In genomic region chrX:136227768-136228167, GRCm38 (mm10) we compare ENCODE assay signal across 20 mouse cellular contexts. TPM values are rescaled to one million over a fixed set of nuclear protein-coding genes. Genes with fewer than 3 reads are reported as not detected.
A peak's percentile ranks its signal among the peaks of the same experiment; 100 is the strongest.
DNase-seq lines count a peak whose midpoint lies in the region; ATAC-seq and TF ChIP-seq lines count a peak whose summit lies in the region.
"Had no signal": no experiment of that assay in that cellular context is flagged by ENCODE, and none has a peak within 500 bp of the region (broad histone marks: within the 10 kb centered on the region; RNA-seq: fewer than 3 reads in every experiment).

No protein-coding gene starts in this region.

- TF ChIP-seq CTCF in heart, postnatal 0 days (IDR thresholded peaks at IDR 0.05; ENCODE audit: low read depth): no peak
- no peak for TF ChIP-seq CTCF in brain, embryonic 14.5 days (IDR thresholded peaks at IDR 0.05; ENCODE audit: borderline replicate concordance, extremely low read depth, insufficient read depth, insufficient read length)

- H3K4me2 ChIP-seq in heart, postnatal 0 days (ENCODE audit: low read depth, low read length): 0 out of 2 replicates have a peak overlapping the region, but pooled peaks have one; percentile 9
- H3K4me2 ChIP-seq: midbrain, embryonic 13.5 days; neural tube, embryonic 15.5 days had no signal

- DNase-seq in adrenal gland, postnatal 14 days: peak; percentile 22
- DNase-seq in adrenal gland, postnatal 4 days (ENCODE audit: low spot score in 2 of 2): no peak
- DNase-seq in heart, postnatal 0 days (ENCODE audit: low spot score): no peak
- no peak for DNase-seq in heart, postnatal 25 days (ENCODE audit: low spot score)
- peak; percentile 39 for DNase-seq in kidney, postnatal 14 days
- no peak for DNase-seq in kidney, adult 11 months
- DNase-seq in brain, embryonic 14.5 days (ENCODE audit: low read depth): peak; percentile 41
- DNase-seq: cerebellum, adult 9-10 months; gastrocnemius, postnatal 36 days; right cerebral cortex, postnatal 4 days; thymus, postnatal 14 days had no signal

- H3K36me3 ChIP-seq in heart, postnatal 0 days (replicated peaks; ENCODE audit: control insufficient read depth, insufficient read depth, low read length): no peaks in the 10 kb centered on the region
- H3K36me3 ChIP-seq: midbrain, embryonic 13.5 days; neural tube, embryonic 15.5 days had no signal

- no peak overlapping the region for H3K9ac ChIP-seq in heart, postnatal 0 days (replicated peaks; ENCODE audit: low read depth, low read length)
- H3K9ac ChIP-seq: midbrain, embryonic 13.5 days; neural tube, embryonic 15.5 days had no signal

- 27% methylated on average over 5 of the region's 5 CpGs for WGBS in heart, postnatal 0 days

- intact Hi-C loops in heart, postnatal 25 days (cut with DNase I): no loop called here

- peaks cover 4% of the 10 kb centered on the region; the same call in 1 of the 2 replicates for H3K4me1 ChIP-seq in heart, postnatal 0 days (ENCODE audit: control insufficient read depth, insufficient read depth)
- H3K4me1 ChIP-seq: midbrain, embryonic 13.5 days; neural tube, embryonic 15.5 days had no signal

- TF ChIP-seq POLR2A in brain, embryonic 14.5 days (IDR thresholded peaks at IDR 0.05; ENCODE audit: borderline replicate concordance, extremely low read depth, insufficient read depth, insufficient read length, poor library complexity, severe bottlenecking): no peak

- H3K9me3 ChIP-seq in heart, postnatal 0 days (replicated peaks; ENCODE audit: control insufficient read depth, low read length): no peaks in the 10 kb centered on the region
- H3K9me3 ChIP-seq: midbrain, embryonic 13.5 days; neural tube, embryonic 15.5 days had no signal

- no peaks in the 10 kb centered on the region for H3K27me3 ChIP-seq in heart, postnatal 0 days (ENCODE audit: control insufficient read depth, insufficient read depth, low read length)
- H3K27me3 ChIP-seq: CH12.LX; neural tube, embryonic 15.5 days had no signal

- H3K4me3 ChIP-seq in heart, postnatal 0 days (ENCODE audit: low read depth, low read length): no peak overlapping the region
- H3K4me3 ChIP-seq: midbrain, embryonic 13.5 days; myocyte; neural tube, embryonic 15.5 days had no signal

- no peak for TF ChIP-seq EP300 in heart, postnatal 0 days (IDR thresholded peaks at IDR 0.05; ENCODE audit: low read depth)

- H3K27ac ChIP-seq in heart, postnatal 0 days (ENCODE audit: low read depth): no peak overlapping the region
- H3K27ac ChIP-seq: hindbrain, postnatal 0 days; macrophage; midbrain, embryonic 13.5 days; neural tube, embryonic 15.5 days had no signal

- ATAC-seq in heart, postnatal 0 days (ENCODE audit: insufficient read depth, low read depth): peak; percentile 33; the same call in 1 of the 2 replicates
- ATAC-seq: hindbrain, postnatal 0 days; midbrain, embryonic 13.5 days had no signal

RNA-seq across cellular contexts. Expression of gene Bex1, which starts 12.5 kb away (rescaled TPM):
- total RNA-seq in adrenal gland, postnatal 14 days (2021): 9.5 and 11.8 TPM in 2 replicates
- total RNA-seq in adrenal gland, postnatal 4 days (2021): 10 to 100 TPM; 37.1 to 39.0 TPM
- total RNA-seq in heart, postnatal 0 days (2014; rRNA removed; ENCODE audit: low replicate concordance): 27.3 and 69.5 TPM in 2 replicates
- polyA plus RNA-seq in heart, postnatal 0 days (2015; fragmentation: Nextera tagmentation; extraction: Ambion mirVana): 123 and 141 TPM in 2 replicates
- 1 to 10 TPM; 2.0 to 3.6 TPM for total RNA-seq in heart, postnatal 25 days (2021)
- polyA plus RNA-seq in brain, embryonic 14.5 days (2012; rRNA removed): 157 and 187 TPM in 2 replicates
- total RNA-seq: CH12.LX had no signal

RNA-seq across cellular contexts. Expression of gene Tceal7, which starts 13.2 kb away (rescaled TPM):
- not detected in 2 replicates for total RNA-seq in adrenal gland, postnatal 14 days (2021)
- 10 to 100 TPM in 1 of 2 experiments, 1 to 10 TPM in 1; 7.6 to 42.3 TPM for total RNA-seq in adrenal gland, postnatal 4 days (2021)
- total RNA-seq in heart, postnatal 0 days (2014; rRNA removed; ENCODE audit: low replicate concordance): 14.9 and 21.7 TPM in 2 replicates
- polyA plus RNA-seq in heart, postnatal 0 days (2015; fragmentation: Nextera tagmentation; extraction: Ambion mirVana): 14.5 and 15.1 TPM in 2 replicates
- total RNA-seq in heart, postnatal 25 days (2021): 1 to 10 TPM in 1 of 2 experiments, under 1 TPM in 1; 0.95 to 1.3 TPM
- 1.3 and 1.5 TPM in 2 replicates for polyA plus RNA-seq in brain, embryonic 14.5 days (2012; rRNA removed)
- total RNA-seq: adrenal gland, postnatal 36 days; CH12.LX; hematopoietic stem cell, adult 5-6 weeks had no signal
- polyA plus RNA-seq: large intestine, adult 2 months had no signal

RNA-seq across cellular contexts. Expression of gene Tceal9, which starts 17.1 kb away (rescaled TPM):
- total RNA-seq in adrenal gland, postnatal 14 days (2021): 308 and 347 TPM in 2 replicates
- 100 to 1,000 TPM; 489 to 570 TPM for total RNA-seq in adrenal gland, postnatal 4 days (2021)
- total RNA-seq in heart, postnatal 0 days (2014; rRNA removed; ENCODE audit: low replicate concordance): 216 and 228 TPM in 2 replicates
- 284 and 306 TPM in 2 replicates for polyA plus RNA-seq in heart, postnatal 0 days (2015; fragmentation: Nextera tagmentation; extraction: Ambion mirVana)
- 10 to 100 TPM; 31.2 to 36.5 TPM for total RNA-seq in heart, postnatal 25 days (2021)
- polyA plus RNA-seq in brain, embryonic 14.5 days (2012; rRNA removed): 194 and 222 TPM in 2 replicates

RNA-seq across cellular contexts. Expression of gene Tceal5, which starts 24.1 kb away (rescaled TPM):
- total RNA-seq in adrenal gland, postnatal 14 days (2021): 1.1 and 1.7 TPM in 2 replicates
- 1 to 10 TPM; 6.8 to 7.7 TPM for total RNA-seq in adrenal gland, postnatal 4 days (2021)
- total RNA-seq in heart, postnatal 0 days (2014; rRNA removed; ENCODE audit: low replicate concordance): 0.39 TPM in 1 of 2 replicates, not detected in the other
- polyA plus RNA-seq in heart, postnatal 0 days (2015; fragmentation: Nextera tagmentation; extraction: Ambion mirVana): 13.4 and 15.0 TPM in 2 replicates
- under 1 TPM; 0.50 to 0.94 TPM for total RNA-seq in heart, postnatal 25 days (2021)
- 17.9 and 34.9 TPM in 2 replicates for polyA plus RNA-seq in brain, embryonic 14.5 days (2012; rRNA removed)

RNA-seq across cellular contexts. Expression of gene Bex3, which starts 42.3 kb away (rescaled TPM):
- total RNA-seq in adrenal gland, postnatal 14 days (2021): 190 and 238 TPM in 2 replicates
- total RNA-seq in adrenal gland, postnatal 4 days (2021): 100 to 1,000 TPM; 287 to 301 TPM
- total RNA-seq in heart, postnatal 0 days (2014; rRNA removed; ENCODE audit: low replicate concordance): 133 and 177 TPM in 2 replicates
- 276 and 298 TPM in 2 replicates for polyA plus RNA-seq in heart, postnatal 0 days (2015; fragmentation: Nextera tagmentation; extraction: Ambion mirVana)
- 10 to 100 TPM; 12.2 to 17.1 TPM for total RNA-seq in heart, postnatal 25 days (2021)
- polyA plus RNA-seq in brain, embryonic 14.5 days (2012; rRNA removed): 619 and 631 TPM in 2 replicates

Comparison
In these comparisons a context has a peak if more than half of its experiments do, and no peak if none do; other contexts are left out.
1. DNase-seq: peak in adrenal gland, postnatal 14 days (single experiment), kidney, postnatal 14 days (single experiment) and brain, embryonic 14.5 days (single experiment); none in adrenal gland, postnatal 4 days (0 of 2), heart, postnatal 0 days (single experiment), heart, postnatal 25 days (single experiment) and kidney, adult 11 months (single experiment).